Mouse (Mus musculus) liver, embryonic 14.5 days (tissue): ENCODE results near the gene Six3. TPM values are rescaled to one million over a fixed set of nuclear protein-coding genes. Genes with fewer than 3 reads are reported as not detected.

ENCODE experiments used
- ATAC-seq: fragments of 200-750 bp; cut with Nextera tagmentation; 2 replicates; pipeline ENCODE4 v1.8.0; 2017; ENCODE audit warnings: moderate number of reproducible peaks, mild to moderate bottlenecking, moderate library complexity; ENCODE audit not compliant: insufficient read depth
- DNase-seq, 3 experiments: peaks; one replicate each; pipeline ENCODE4 v3.0.0-alpha.2; 2012 to 2013; ENCODE audit warnings: low read depth in 3 of 3, low spot score in 3 of 3
- H3K27ac ChIP-seq: fragments of 300-500 bp; sonication (generic); 2 replicates; pipeline ENCODE4 v1.5.1; 2014; ENCODE audit warnings: moderate library complexity, mild to moderate bottlenecking, control low read depth, inconsistent platforms
- H3K27me3 ChIP-seq: fragments of 300-500 bp; sonication (generic); 2 replicates; pipeline ENCODE4 v1.6.1; 2014; ENCODE audit warnings: mild to moderate bottlenecking, low read length, moderate library complexity; ENCODE audit not compliant: control insufficient read depth, insufficient read depth
- H3K36me3 ChIP-seq: fragments of 300-500 bp; sonication (generic); replicated peaks from 2 replicates; pipeline ENCODE4 v1.6.1; 2014; ENCODE audit warnings: low read depth; ENCODE audit not compliant: control insufficient read depth, insufficient read depth
- H3K4me1 ChIP-seq, 2 experiments: fragments of 200-500 bp in 1 of 2; fragments of 300-500 bp in 1 of 2; sonication (generic) in 1 of 2; replicated peaks; 2 replicates each; pipeline ENCODE4 v1.6.1; 2012 to 2014; ENCODE audit warnings: antibody characterized with exemption in 1 of 2, inconsistent platforms in 1 of 2, low read length in 1 of 2; ENCODE audit not compliant: control insufficient read depth in 2 of 2, insufficient read depth in 2 of 2
- H3K4me2 ChIP-seq: fragments of 300-500 bp; sonication (generic); 2 replicates; pipeline ENCODE4 v1.6.1; 2014; ENCODE audit warnings: low read depth, mild to moderate bottlenecking, control low read depth, moderate library complexity
- H3K4me3 ChIP-seq, 2 experiments: fragments of 200-500 bp in 1 of 2; fragments of 300-500 bp in 1 of 2; sonication (generic) in 1 of 2; 2 replicates each; pipeline ENCODE4 v1.5.1; 2012 to 2014; ENCODE audit warnings: low read depth in 2 of 2, low read length in 2 of 2, mild to moderate bottlenecking in 2 of 2, control low read depth in 1 of 2, inconsistent platforms in 1 of 2, moderate library complexity in 1 of 2; ENCODE audit not compliant: insufficient read depth in 1 of 2
- H3K9ac ChIP-seq: fragments of 300-500 bp; sonication (generic); replicated peaks from 2 replicates; pipeline ENCODE4 v1.6.1; 2014; ENCODE audit warnings: mild to moderate bottlenecking, control low read depth, moderate library complexity
- H3K9me3 ChIP-seq: fragments of 300-500 bp; sonication (generic); 2 replicates; pipeline ENCODE4 v1.6.1; 2016; ENCODE audit warnings: low read length, mixed read lengths; ENCODE audit not compliant: control insufficient read depth
- CTCF ChIP-seq: IDR thresholded peaks from 2 replicates; pipeline ENCODE4 v1.5.1; 2016; ENCODE audit warnings: antibody characterized with exemption, low read depth, control low read depth
- EP300 ChIP-seq: IDR thresholded peaks from 2 replicates; pipeline ENCODE4 v1.6.1; 2016; ENCODE audit warnings: antibody characterized with exemption, low read depth
- WGBS: fragments of 180-500 bp; shearing (Covaris S2); extraction: QIAGEN DNeasy Blood & Tissue Kit; methylation state at CpG from one replicate; pipeline ENCODE4 v1.1.7; 2014; ENCODE audit not compliant: insufficient replicate concordance; 5-methylcytosine and 5-hydroxymethylcytosine counted together
- polyA plus RNA-seq, 2 experiments: library from polyadenylated mRNA; depleted of rRNA in 1 of 2; stranded (reverse) in 1 of 2; unstranded in 1 of 2; fragments of >200 nt; fragmentation: Nextera tagmentation in 1 of 2; extraction: Ambion mirVana in 1 of 2; gene quantifications; 2 replicates each; pipeline versions ENCODE4 v1.2.1 to v1.2.3; 2012 to 2014

The Six3 gene
- polyA plus RNA-seq, 2 experiments, result 0.01 TPM; not detected in 1

- Histone ChIP-seq H3K27ac (no peak overlapping the region), H3K9me3 (no peaks in the 10 kb centered on the region), H3K4me3 (no peak overlapping the region), H3K4me1 (no peaks in the 10 kb centered on the region), H3K36me3 (no peaks in the 10 kb centered on the region), H3K9ac (no peak overlapping the region), H3K4me2 (no peak overlapping the region), H3K27me3 (peaks cover 6% of the 10 kb centered on the region; the same call in 1 of the 2 replicates)
- ATAC-seq, result no peak
- TF ChIP-seq EP300 (no peak), CTCF (no peak)
- WGBS, result 29% methylated on average over 1 of the region's 1 CpGs
- DNase-seq, result no peak
These were observed 46.6 kb downstream of the Six3 start for GRCm38 (mm10) chr17:85660016-85660415.

- H3K9me3 ChIP-seq, result no peaks in the 10 kb centered on the region
- no peak overlapping the region for H3K4me2 ChIP-seq
- TF ChIP-seq EP300 (no peak), CTCF (no peak)
- no peak overlapping the region for H3K9ac ChIP-seq
- no peak for DNase-seq
- H3K4me1 ChIP-seq, result no peaks in the 10 kb centered on the region
- WGBS, result 41% methylated on average over 5 of the region's 5 CpGs
- no peak overlapping the region for H3K4me3 ChIP-seq
- no peaks in the 10 kb centered on the region for H3K36me3 ChIP-seq
- H3K27me3 ChIP-seq, result peaks cover 8% of the 10 kb centered on the region
- no peak overlapping the region for H3K27ac ChIP-seq
- ATAC-seq, result no peak
These were observed 48.1 kb downstream of the Six3 start for GRCm38 (mm10) chr17:85661521-85661920.

- Histone ChIP-seq H3K9me3 (no peaks in the 10 kb centered on the region), H3K4me2 (no peak overlapping the region), H3K36me3 (no peaks in the 10 kb centered on the region), H3K4me1 (no peaks in the 10 kb centered on the region), H3K27ac (no peak overlapping the region), H3K9ac (no peak overlapping the region), H3K27me3 (peaks cover 8% of the 10 kb centered on the region), H3K4me3 (no peak overlapping the region)
- no peak for DNase-seq
- ATAC-seq, result no peak
- WGBS, result 22% methylated on average over 2 of the region's 2 CpGs
- TF ChIP-seq CTCF (no peak), EP300 (no peak)
These were observed 50.8 kb downstream of the Six3 start for GRCm38 (mm10) chr17:85664202-85664601.

DNA sequence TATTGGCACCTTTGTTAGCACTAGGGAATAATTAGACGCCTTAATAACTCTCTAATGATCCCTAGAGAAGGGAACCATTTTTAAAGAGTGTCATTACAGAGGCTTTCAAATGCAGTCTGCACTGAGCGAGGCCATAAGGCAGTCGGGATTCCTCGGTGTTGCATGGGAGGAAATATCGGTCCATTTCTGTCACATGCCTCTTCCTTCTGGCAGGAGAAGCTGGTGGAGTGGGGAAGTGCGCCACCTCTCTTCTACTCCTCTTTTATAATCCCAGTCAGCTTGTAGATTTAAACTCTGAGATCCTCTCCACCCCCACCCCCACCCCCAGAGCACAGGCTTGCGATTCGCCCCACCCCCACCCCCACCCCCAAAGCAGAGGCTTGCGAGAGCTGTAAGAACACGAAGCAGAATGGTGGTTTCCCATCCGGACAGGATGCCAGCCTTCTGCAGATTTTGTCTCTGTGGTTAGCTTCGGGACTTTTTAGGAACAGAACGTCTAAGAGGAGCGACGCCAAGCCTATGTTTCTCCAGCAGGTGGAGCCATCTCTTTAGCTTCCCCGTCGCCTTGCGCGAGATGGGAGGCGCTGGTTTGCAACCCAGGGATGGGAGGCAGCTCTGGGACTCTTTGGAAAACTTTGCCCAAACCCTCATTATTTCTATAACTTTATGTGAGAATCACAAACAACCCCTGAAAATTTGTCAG, 51.4 kb downstream of the Six3 start:
- TF ChIP-seq CTCF, result peak; percentile 71
- TF ChIP-seq EP300, result no peak
- no peaks in the 10 kb centered on the region for H3K9me3 ChIP-seq
- DNase-seq, result peak in 1 of 3 experiments; percentile 15
- H3K36me3 ChIP-seq, result no peaks in the 10 kb centered on the region
- H3K27me3 ChIP-seq, result peaks cover 8% of the 10 kb centered on the region
- ATAC-seq, result no peak
- H3K4me1 ChIP-seq, result no peaks in the 10 kb centered on the region
- WGBS, result 1% methylated on average over 20 of the region's 20 CpGs
- H3K4me3 ChIP-seq, result no peak overlapping the region
- H3K4me2 ChIP-seq, result no peak overlapping the region; the same call in 1 of the 2 replicates
- H3K9ac ChIP-seq, result no peak overlapping the region
- H3K27ac ChIP-seq, result no peak overlapping the region

Other genes starting within 250 kb of the Six3 start
- gene Six2, start 74.7 kb downstream of the Six3 start, polyA plus RNA-seq (2012; rRNA removed), result 0.04 and 0.08 TPM in 2 replicates
- gene Six2, start 74.7 kb downstream of the Six3 start, polyA plus RNA-seq (2014; fragmentation: Nextera tagmentation; extraction: Ambion mirVana), result not detected in 2 replicates